Mouse (Mus musculus): ENCODE results near the gene Magi1. TPM values are rescaled to one million over a fixed set of nuclear protein-coding genes. Genes with fewer than 3 reads are reported as not detected.
A peak's percentile ranks its signal among the peaks of the same experiment; 100 is the strongest.

The Magi1 gene
- total RNA-seq (2014; rRNA removed): 17.4 and 17.7 TPM in 2 replicates
- polyA plus RNA-seq (2012; rRNA removed): 4.4 and 4.9 TPM in 2 replicates

DNA sequence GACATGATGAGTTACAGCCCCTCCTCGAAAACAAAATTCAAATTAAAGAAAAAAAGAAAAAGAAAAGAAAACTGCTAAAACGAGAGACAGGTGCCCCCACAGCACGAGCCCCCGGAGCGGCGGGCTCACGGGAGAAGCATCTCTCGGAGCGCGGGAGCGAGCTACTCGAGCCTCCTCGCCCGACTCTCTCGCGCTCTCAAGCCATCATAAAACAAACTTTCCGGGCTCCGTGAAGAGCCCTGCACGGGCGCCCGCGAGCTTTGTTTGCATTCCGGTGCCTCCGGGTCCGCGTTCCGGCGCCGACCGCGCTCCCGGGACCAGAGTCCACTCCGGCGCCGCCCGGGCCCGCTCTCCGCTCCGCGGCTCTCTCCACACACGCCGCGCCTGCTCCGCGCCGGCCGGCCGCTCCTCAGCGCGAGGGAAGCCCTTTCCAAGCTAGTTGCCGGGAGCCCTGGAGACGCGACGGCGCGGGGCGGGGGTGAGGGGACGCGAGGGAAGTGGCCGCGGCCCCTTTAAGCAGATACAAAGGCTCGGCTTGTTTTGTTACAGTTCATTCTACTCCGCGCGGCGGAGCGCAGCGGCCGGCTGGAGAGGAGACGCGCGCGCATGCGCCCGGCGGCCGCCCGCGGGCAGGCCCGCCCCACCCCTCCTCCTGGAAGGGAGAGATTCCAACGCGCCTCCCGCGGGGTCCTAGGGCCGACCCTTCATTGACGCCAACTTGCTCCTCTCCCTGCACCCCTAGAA, at the start of gene Magi1:
Gene Magi1 (minus strand): TSS at position 600 of the 744 bp plus-strand sequence.
- H3K4me1 ChIP-seq (ENCODE audit: control insufficient read depth, insufficient read depth, low read length): 0 out of 2 replicates have a peak, but pooled peaks cover 6% of the 10 kb centered on the region
- no peak for TF ChIP-seq CTCF (IDR thresholded peaks at IDR 0.05; ENCODE audit: low read depth, low read length)
- TF ChIP-seq POLR2A (IDR thresholded peaks at IDR 0.05; ENCODE audit: extremely low read depth, insufficient read depth, low read length): 0 out of 2 replicates have a peak, but pooled peaks have one; percentile 26
- DNase-seq (ENCODE audit: extremely low read depth, low read depth, low spot score): peak; percentile 67
- H3K27ac ChIP-seq (replicated peaks; ENCODE audit: insufficient read depth, low read depth, low read length): peak within 1 kb of the TSS; percentile 98
- H3K9ac ChIP-seq (ENCODE audit: low read depth, low read length): peak within 1 kb of the TSS; percentile 99
- H3K4me3 ChIP-seq (ENCODE audit: insufficient read depth, low read depth, low read length): peak within 1 kb of the TSS; percentile 96
- H3K79me2 ChIP-seq (ENCODE audit: control insufficient read depth, insufficient read depth, low read length): peaks cover 20% of the 10 kb centered on the region
- no peaks in the 10 kb centered on the region for H3K36me3 ChIP-seq (ENCODE audit: control insufficient read depth, insufficient read depth, low read length)
- under 1% methylated on average over 86 of the region's 86 CpGs for WGBS
- no peaks in the 10 kb centered on the region for H3K27me3 ChIP-seq (ENCODE audit: control insufficient read depth, insufficient read depth, low read length)

DNA sequence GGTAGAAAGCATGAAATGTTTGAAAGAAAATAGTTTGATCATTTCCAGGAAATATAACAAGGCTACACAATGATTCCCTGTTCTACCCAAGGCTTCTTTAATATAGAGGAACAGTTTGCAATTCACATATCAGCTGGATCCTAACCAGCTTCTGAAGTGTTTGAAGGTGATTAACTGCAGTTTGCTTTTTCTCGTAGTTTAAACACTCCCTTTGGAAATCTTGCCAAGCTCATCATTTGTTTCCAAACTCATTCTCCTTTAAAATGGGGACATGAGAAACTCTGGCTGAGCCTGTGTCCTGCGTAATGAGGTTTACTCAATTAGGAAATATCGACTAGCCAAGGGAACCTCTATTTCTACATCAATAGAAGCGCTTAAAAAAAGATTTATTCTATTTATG, 43.4 kb upstream of the Magi1 start:
- TF ChIP-seq POLR2A (IDR thresholded peaks at IDR 0.05; ENCODE audit: extremely low read depth, insufficient read depth, low read length) (no peak), CTCF (IDR thresholded peaks at IDR 0.05; ENCODE audit: low read depth, low read length) (no peak)
- no peaks in the 10 kb centered on the region for H3K27me3 ChIP-seq (ENCODE audit: control insufficient read depth, insufficient read depth, low read length)
- no peak overlapping the region for H3K4me3 ChIP-seq (ENCODE audit: insufficient read depth, low read depth, low read length)
- DNase-seq (ENCODE audit: extremely low read depth, low read depth, low spot score): peak; percentile 37
- H3K27ac ChIP-seq (replicated peaks; ENCODE audit: insufficient read depth, low read depth, low read length): no peak overlapping the region
- H3K9ac ChIP-seq (ENCODE audit: low read depth, low read length): no peak overlapping the region
- no peaks in the 10 kb centered on the region for H3K79me2 ChIP-seq (ENCODE audit: control insufficient read depth, insufficient read depth, low read length)
- H3K4me1 ChIP-seq (ENCODE audit: control insufficient read depth, insufficient read depth, low read length): no peaks in the 10 kb centered on the region
- WGBS: 34% methylated on average over 4 of the region's 4 CpGs
- no peaks in the 10 kb centered on the region for H3K36me3 ChIP-seq (ENCODE audit: control insufficient read depth, insufficient read depth, low read length)

- Histone ChIP-seq H3K27me3 (ENCODE audit: control insufficient read depth, insufficient read depth, low read length) (no peaks in the 10 kb centered on the region), H3K27ac (replicated peaks; ENCODE audit: insufficient read depth, low read depth, low read length) (no peak overlapping the region), H3K79me2 (ENCODE audit: control insufficient read depth, insufficient read depth, low read length) (no peaks in the 10 kb centered on the region), H3K4me3 (ENCODE audit: insufficient read depth, low read depth, low read length) (no peak overlapping the region), H3K36me3 (ENCODE audit: control insufficient read depth, insufficient read depth, low read length) (no peaks in the 10 kb centered on the region), H3K4me1 (ENCODE audit: control insufficient read depth, insufficient read depth, low read length) (no peaks in the 10 kb centered on the region), H3K9ac (ENCODE audit: low read depth, low read length) (no peak overlapping the region)
- no peak for TF ChIP-seq CTCF (IDR thresholded peaks at IDR 0.05; ENCODE audit: low read depth, low read length)
- TF ChIP-seq POLR2A (IDR thresholded peaks at IDR 0.05; ENCODE audit: extremely low read depth, insufficient read depth, low read length): no peak
- 41% methylated on average over 3 of the region's 3 CpGs for WGBS
- DNase-seq (ENCODE audit: extremely low read depth, low read depth, low spot score): peak; percentile 39
Observed at GRCm38 (mm10) chr6:94316886-94317285, 33.2 kb upstream of the Magi1 start.

- DNase-seq (ENCODE audit: extremely low read depth, low read depth, low spot score): no peak
- H3K27ac ChIP-seq (replicated peaks; ENCODE audit: insufficient read depth, low read depth, low read length): no peak overlapping the region
- 82% methylated on average over 7 of the region's 7 CpGs for WGBS
- no peak overlapping the region for H3K4me3 ChIP-seq (ENCODE audit: insufficient read depth, low read depth, low read length)
- H3K9ac ChIP-seq (ENCODE audit: low read depth, low read length): no peak overlapping the region
- no peaks in the 10 kb centered on the region for H3K36me3 ChIP-seq (ENCODE audit: control insufficient read depth, insufficient read depth, low read length)
- no peaks in the 10 kb centered on the region for H3K27me3 ChIP-seq (ENCODE audit: control insufficient read depth, insufficient read depth, low read length)
- H3K79me2 ChIP-seq (ENCODE audit: control insufficient read depth, insufficient read depth, low read length): no peaks in the 10 kb centered on the region
- no peak for TF ChIP-seq POLR2A (IDR thresholded peaks at IDR 0.05; ENCODE audit: extremely low read depth, insufficient read depth, low read length)
- no peak for TF ChIP-seq CTCF (IDR thresholded peaks at IDR 0.05; ENCODE audit: low read depth, low read length)
- no peaks in the 10 kb centered on the region for H3K4me1 ChIP-seq (ENCODE audit: control insufficient read depth, insufficient read depth, low read length)
Observed at GRCm38 (mm10) chr6:94312285-94312684, 28.6 kb upstream of the Magi1 start.

DNA sequence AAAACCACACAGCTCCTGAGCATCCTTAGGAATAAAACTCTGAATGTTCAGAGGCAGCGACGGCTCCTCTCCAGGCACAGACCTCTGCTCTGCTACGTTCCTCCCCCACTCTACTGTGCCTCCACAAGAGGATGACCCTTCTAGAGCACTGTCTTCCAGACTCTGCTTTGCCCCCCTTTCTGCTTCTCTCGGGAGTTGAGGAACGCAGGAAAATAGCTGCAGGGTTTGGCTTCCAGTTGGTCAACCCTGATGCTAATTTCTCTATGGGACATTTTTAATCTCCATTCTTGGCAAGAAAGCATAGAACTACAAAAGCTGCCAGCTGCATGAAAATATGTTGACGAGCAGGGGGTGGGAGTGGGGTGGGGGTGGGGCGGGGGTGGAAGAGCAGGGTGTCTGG, 24.8 kb upstream of the Magi1 start:
- Histone ChIP-seq H3K79me2 (ENCODE audit: control insufficient read depth, insufficient read depth, low read length) (no peaks in the 10 kb centered on the region), H3K9ac (ENCODE audit: low read depth, low read length) (no peak overlapping the region), H3K27ac (replicated peaks; ENCODE audit: insufficient read depth, low read depth, low read length) (no peak overlapping the region), H3K36me3 (ENCODE audit: control insufficient read depth, insufficient read depth, low read length) (no peaks in the 10 kb centered on the region), H3K4me1 (ENCODE audit: control insufficient read depth, insufficient read depth, low read length) (no peaks in the 10 kb centered on the region), H3K4me3 (ENCODE audit: insufficient read depth, low read depth, low read length) (no peak overlapping the region), H3K27me3 (ENCODE audit: control insufficient read depth, insufficient read depth, low read length) (no peaks in the 10 kb centered on the region)
- TF ChIP-seq CTCF (IDR thresholded peaks at IDR 0.05; ENCODE audit: low read depth, low read length) (no peak), POLR2A (IDR thresholded peaks at IDR 0.05; ENCODE audit: extremely low read depth, insufficient read depth, low read length) (no peak)
- WGBS: 61% methylated on average over 7 of the region's 7 CpGs
- DNase-seq (ENCODE audit: extremely low read depth, low read depth, low spot score): no peak

DNA sequence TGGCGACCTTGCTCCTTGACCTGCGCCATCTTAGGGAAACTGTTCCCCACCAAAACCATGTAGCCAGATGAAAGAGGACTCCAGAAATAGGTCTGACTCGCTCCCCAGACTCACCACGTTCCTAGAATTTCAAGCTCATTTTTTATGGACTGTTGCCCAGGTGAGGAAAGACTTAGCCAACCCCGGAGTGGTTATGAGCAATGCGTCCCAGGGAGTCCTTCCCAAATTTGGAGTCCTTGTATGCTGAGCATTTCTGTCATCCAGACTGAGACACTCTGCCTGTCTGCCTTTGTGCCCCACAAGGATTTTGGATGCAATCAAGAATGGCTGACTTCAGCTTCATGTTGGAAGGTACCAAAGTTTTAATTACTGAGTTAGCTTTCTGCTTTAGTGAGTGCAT, 19.8 kb upstream of the Magi1 start:
- DNase-seq (ENCODE audit: extremely low read depth, low read depth, low spot score): no peak
- Histone ChIP-seq H3K36me3 (ENCODE audit: control insufficient read depth, insufficient read depth, low read length) (no peaks in the 10 kb centered on the region), H3K27ac (replicated peaks; ENCODE audit: insufficient read depth, low read depth, low read length) (no peak overlapping the region; the same call in 1 of the 2 replicates), H3K4me3 (ENCODE audit: insufficient read depth, low read depth, low read length) (no peak overlapping the region), H3K4me1 (ENCODE audit: control insufficient read depth, insufficient read depth, low read length) (no peaks in the 10 kb centered on the region), H3K79me2 (ENCODE audit: control insufficient read depth, insufficient read depth, low read length) (no peaks in the 10 kb centered on the region), H3K9ac (ENCODE audit: low read depth, low read length) (no peak overlapping the region), H3K27me3 (ENCODE audit: control insufficient read depth, insufficient read depth, low read length) (no peaks in the 10 kb centered on the region)
- TF ChIP-seq CTCF (IDR thresholded peaks at IDR 0.05; ENCODE audit: low read depth, low read length): no peak
- WGBS: 82% methylated on average over 6 of the region's 6 CpGs
